Mouse (Mus musculus) gastrocnemius, postnatal 14 days (tissue): ENCODE results near the gene Slc23a3. TPM values are rescaled to one million over a fixed set of nuclear protein-coding genes. Genes with fewer than 3 reads are reported as not detected.

Experiments used
- DNase-seq: peaks from one replicate; pipeline ENCODE4 v3.0.0; 2021; ENCODE audit warnings: mixed read lengths
- intact Hi-C: fragments of 180-260 bp; cut with DNase I; formaldehyde crosslinking; loops from one replicate; pipeline ENCODE4 v1.15.1; 2025; ENCODE audit warnings: low total_unique reads
- total RNA-seq, 2 experiments: library from RNA; stranded (reverse); gene quantifications; 2 replicates each; pipeline ENCODE4 v1.2.3; 2021

Gene Slc23a3
- total RNA-seq, 2 experiments from 2014 or later, result 0.11 TPM; not detected in 1

GRCm38 (mm10) chr1:75141486-75142190, 7.9 kb upstream of the Slc23a3 start:
- intact Hi-C loops, result no loop called here
- peak; percentile 70 for DNase-seq

GRCm38 (mm10) chr1:75140601-75141190, 7.0 kb upstream of the Slc23a3 start:
- DNase-seq, result no peak
- intact Hi-C loops, result no loop called here

GRCm38 (mm10) chr1:75138448-75138847, 4.8 kb upstream of the Slc23a3 start:
- intact Hi-C loops, result no loop called here
- DNase-seq, result no peak

- intact Hi-C loops, result no loop called here
- no peak for DNase-seq
Measured at GRCm38 (mm10) chr1:75136730-75137129, 3.0 kb upstream of the Slc23a3 start.

- DNase-seq, result no peak
- intact Hi-C loops, result no loop called here
Measured at GRCm38 (mm10) chr1:75136293-75136692, 2.6 kb upstream of the Slc23a3 start.

GRCm38 (mm10) chr1:75128641-75129040, 5.0 kb downstream of the Slc23a3 start:
- DNase-seq, result no peak
- intact Hi-C loops, result no loop called here

- no peak for DNase-seq
- intact Hi-C loops, result no loop called here
Measured at GRCm38 (mm10) chr1:75125418-75125817, 8.3 kb downstream of the Slc23a3 start.

GRCm38 (mm10) chr1:75124346-75125321, 9.1 kb downstream of the Slc23a3 start, which contains the start of gene Nhej1:
TSS of gene Nhej1 (minus strand) at chr1:75125200.
- intact Hi-C loops, result no loop called here
- DNase-seq, result peak; percentile 95

GRCm38 (mm10) chr1:75122211-75122610, 11.5 kb downstream of the Slc23a3 start:
- no peak for DNase-seq
- intact Hi-C loops, result no loop called here

Other genes starting within 250 kb of the Slc23a3 start
- not detected for gene Fev, start 248.5 kb downstream of the Slc23a3 start, total RNA-seq
- not detected for gene Cryba2, start 240.7 kb downstream of the Slc23a3 start, total RNA-seq
- gene Cfap65, start 198.3 kb downstream of the Slc23a3 start, total RNA-seq, result not detected
- gene Ihh, start 182.2 kb downstream of the Slc23a3 start, total RNA-seq, result under 1 TPM; 0.10 to 0.20 TPM
- 1 to 10 TPM; 4.8 to 5.1 TPM for gene Nhej1, start 8.7 kb downstream of the Slc23a3 start, total RNA-seq
- 10 to 100 TPM; 15.1 to 18.4 TPM for gene Cnppd1, start 8.8 kb upstream of the Slc23a3 start, total RNA-seq
- gene Retreg2, start 8.9 kb upstream of the Slc23a3 start, total RNA-seq, result 10 to 100 TPM; 13.2 to 15.1 TPM
- gene Zfand2b, start 34.8 kb upstream of the Slc23a3 start, total RNA-seq, result 10 to 100 TPM; 14.9 to 17.0 TPM
- gene Abcb6, start 46.5 kb upstream of the Slc23a3 start, total RNA-seq, result 10 to 100 TPM; 25.2 to 26.4 TPM
- 1 to 10 TPM; 4.0 to 5.7 TPM for gene Ankzf1, start 58.3 kb upstream of the Slc23a3 start, total RNA-seq
- 10 to 100 TPM; 58.2 to 61.7 TPM for gene Atg9a, start 58.3 kb upstream of the Slc23a3 start, total RNA-seq
- gene Glb1l, start 76.9 kb upstream of the Slc23a3 start, total RNA-seq, result 1 to 10 TPM; 4.5 to 4.8 TPM
- 10 to 100 TPM; 27.2 to 28.2 TPM for gene Stk16, start 76.9 kb upstream of the Slc23a3 start, total RNA-seq
- 100 to 1,000 TPM; 475 to 599 TPM for gene Tuba4a, start 86.0 kb upstream of the Slc23a3 start, total RNA-seq
- gene A630095N17Rik, start 98.2 kb upstream of the Slc23a3 start, total RNA-seq, result not detected
- 10 to 100 TPM; 32.4 to 33.2 TPM for gene Dnajb2, start 102.5 kb upstream of the Slc23a3 start, total RNA-seq
- gene Ptprn, start 130.6 kb upstream of the Slc23a3 start, total RNA-seq, result under 1 TPM; 0.08 to 0.13 TPM
- not detected for gene Resp18, start 144.5 kb upstream of the Slc23a3 start, total RNA-seq
- 10 to 100 TPM; 52.7 to 54.6 TPM for gene Dnpep, start 184.1 kb upstream of the Slc23a3 start, total RNA-seq
- gene Des, start 226.4 kb upstream of the Slc23a3 start, total RNA-seq, result 1,000 to 10,000 TPM; 1,553 to 1,562 TPM
- gene Speg, start 241.4 kb upstream of the Slc23a3 start, total RNA-seq, result 100 to 1,000 TPM; 167 to 173 TPM